Mouse (Mus musculus) limb, embryonic 14.5 days (tissue): Measurements from ENCODE around the gene Bscl2. TPM values are rescaled to one million over a fixed set of nuclear protein-coding genes. Genes with fewer than 3 reads are reported as not detected.

Experiments
- ATAC-seq: fragments of 200-750 bp; cut with Nextera tagmentation; 2 replicates; pipeline ENCODE4 v1.8.0; 2017; ENCODE audit warnings: low read depth, moderate number of reproducible peaks, moderate TSS enrichment; ENCODE audit not compliant: low FRiP score
- DNase-seq: peaks from one replicate; pipeline ENCODE4 v3.0.0-alpha.2; 2015; ENCODE audit warnings: low spot score
- H3K27ac ChIP-seq: fragments of 300-500 bp; sonication (generic); replicated peaks from 2 replicates; pipeline ENCODE4 v1.5.1; 2014; ENCODE audit warnings: low read depth, mild to moderate bottlenecking, low read length, moderate library complexity, mixed read lengths
- H3K27me3 ChIP-seq: fragments of 300-500 bp; sonication (generic); 2 replicates; pipeline ENCODE4 v1.6.1; 2014; ENCODE audit warnings: low read length, mixed read lengths; ENCODE audit not compliant: control insufficient read depth, insufficient read depth
- H3K36me3 ChIP-seq: fragments of 300-500 bp; sonication (generic); 2 replicates; pipeline ENCODE4 v1.6.1; 2014; ENCODE audit warnings: mild to moderate bottlenecking, low read length, moderate library complexity, mixed read lengths; ENCODE audit not compliant: control insufficient read depth, insufficient read depth
- H3K4me1 ChIP-seq: fragments of 300-500 bp; sonication (generic); 2 replicates; pipeline ENCODE4 v1.6.1; 2014; ENCODE audit warnings: antibody characterized with exemption, low read length, mixed read lengths; ENCODE audit not compliant: control insufficient read depth, insufficient read depth
- H3K4me2 ChIP-seq: fragments of 300-500 bp; sonication (generic); replicated peaks from 2 replicates; pipeline ENCODE4 v1.6.1; 2014; ENCODE audit warnings: low read depth, mild to moderate bottlenecking, low read length, moderate library complexity; ENCODE audit not compliant: severe bottlenecking
- H3K4me3 ChIP-seq: fragments of 300-500 bp; sonication (generic); replicated peaks from 2 replicates; pipeline ENCODE4 v1.5.1; 2014; ENCODE audit warnings: low read length
- H3K9ac ChIP-seq: fragments of 300-500 bp; sonication (generic); 2 replicates; pipeline ENCODE4 v1.6.1; 2014; ENCODE audit warnings: mild to moderate bottlenecking, low read depth, low read length, moderate library complexity; ENCODE audit not compliant: severe bottlenecking
- H3K9me3 ChIP-seq: fragments of 300-500 bp; sonication (generic); 2 replicates; pipeline ENCODE4 v1.6.1; 2016; ENCODE audit warnings: low read length; ENCODE audit not compliant: control insufficient read depth
- POLR2A ChIP-seq: fragments of 200-500 bp; IDR thresholded peaks from 2 replicates; pipeline ENCODE4 v1.8.0; 2012; ENCODE audit warnings: inconsistent platforms, mild to moderate bottlenecking, moderate library complexity, borderline replicate concordance; ENCODE audit not compliant: insufficient read depth, insufficient read length; ENCODE audit errors: extremely low read depth
- WGBS: fragments of 180-500 bp; shearing (Covaris S2); extraction: QIAGEN DNeasy Blood & Tissue Kit; methylation state at CpG from one replicate; pipeline ENCODE4 v1.1.7; 2014; 5-methylcytosine and 5-hydroxymethylcytosine counted together
- polyA plus RNA-seq, 2 experiments: library from polyadenylated mRNA; depleted of rRNA in 1 of 2; stranded (reverse) in 1 of 2; unstranded in 1 of 2; fragments of >200 nt; fragmentation: Nextera tagmentation in 1 of 2; extraction: Ambion mirVana in 1 of 2; gene quantifications; 2 replicates each; pipeline versions ENCODE4 v1.2.1 to v1.2.3; 2012 to 2014

Gene Bscl2
- polyA plus RNA-seq, 2 experiments: 48.2 to 50.2 TPM

GRCm38 (mm10) chr19:8798947-8799315 lies 38.3 kb upstream of the Bscl2 start:
- Histone ChIP-seq H3K9ac (peak overlapping the region; percentile 79; the same call in 1 of the 2 replicates), H3K27ac (no peak overlapping the region), H3K9me3 (no peaks in the 10 kb centered on the region), H3K36me3 (peaks cover 25% of the 10 kb centered on the region), H3K4me1 (peaks cover 12% of the 10 kb centered on the region), H3K27me3 (no peaks in the 10 kb centered on the region), H3K4me3 (peak overlapping the region; percentile 81), H3K4me2 (peak overlapping the region; percentile 57; the same call in 1 of the 2 replicates)
- ATAC-seq: no peak
- no peak for TF ChIP-seq POLR2A
- no peak for DNase-seq

DNA sequence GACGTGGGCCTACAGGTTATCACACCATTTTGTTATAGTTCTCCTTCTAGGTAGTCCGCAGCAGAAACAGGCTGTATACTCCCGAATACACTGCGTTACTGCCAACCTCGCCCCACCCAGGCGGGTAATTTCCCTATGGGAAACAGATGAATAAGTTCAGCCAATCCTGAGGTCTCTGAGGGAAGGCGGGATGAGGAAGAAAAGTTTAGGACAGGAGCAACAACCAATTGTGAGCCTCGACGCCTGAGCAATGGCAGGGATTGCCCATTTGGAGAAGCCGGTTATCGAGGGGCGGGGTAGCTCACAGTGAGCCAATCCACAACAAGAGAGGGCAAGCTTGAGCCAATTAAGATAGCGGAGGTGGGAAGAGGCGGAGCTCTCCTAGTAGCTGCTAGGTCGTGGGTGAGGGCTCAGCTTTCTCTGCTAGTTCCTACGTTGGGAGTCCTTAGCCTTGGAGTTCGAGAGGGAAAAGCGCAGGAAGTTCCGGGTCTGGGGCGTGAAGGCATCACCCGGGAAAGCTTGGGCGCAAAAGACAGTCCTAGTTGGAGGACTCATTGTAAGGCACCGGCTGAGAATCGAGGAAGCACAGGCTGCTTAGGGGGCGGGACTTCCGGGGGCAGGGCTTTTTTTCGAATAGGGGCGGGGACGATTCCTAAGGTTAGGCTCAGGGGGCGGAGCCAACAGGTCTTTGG lies 35.0 kb upstream of the Bscl2 start, which contains the start of gene Zbtb3:
Zbtb3 (plus strand) TSS at position 426 of the 692 bp plus-strand sequence.
- TF ChIP-seq POLR2A: peak; percentile 45; the same call in 1 of the 2 replicates
- peak within 1 kb of the TSS; percentile 80 for H3K27ac ChIP-seq
- H3K4me3 ChIP-seq: peak within 1 kb of the TSS; percentile 58
- WGBS: under 1% methylated on average over 29 of the region's 30 CpGs
- no peaks in the 10 kb centered on the region for H3K27me3 ChIP-seq
- peak; percentile 98 for ATAC-seq
- H3K9me3 ChIP-seq: no peaks in the 10 kb centered on the region
- H3K9ac ChIP-seq: peak within 1 kb of the TSS; percentile 51
- peaks cover 33% of the 10 kb centered on the region for H3K36me3 ChIP-seq
- peak within 1 kb of the TSS; percentile 70 for H3K4me2 ChIP-seq
- H3K4me1 ChIP-seq: peaks cover 12% of the 10 kb centered on the region
- DNase-seq: peak; percentile 99

- peak overlapping the region; percentile 70 for H3K4me2 ChIP-seq
- WGBS: 86% methylated on average over 9 of the region's 9 CpGs
- H3K27ac ChIP-seq: peak overlapping the region; percentile 80
- H3K4me3 ChIP-seq: peak overlapping the region; percentile 58; the same call in 1 of the 2 replicates
- H3K36me3 ChIP-seq: peaks cover 42% of the 10 kb centered on the region
- H3K9ac ChIP-seq: no peak overlapping the region
- DNase-seq (no peak), ATAC-seq (no peak)
- H3K9me3 ChIP-seq: no peaks in the 10 kb centered on the region
- no peak for TF ChIP-seq POLR2A
- H3K27me3 ChIP-seq: no peaks in the 10 kb centered on the region
- peaks cover 12% of the 10 kb centered on the region for H3K4me1 ChIP-seq
These were observed 34.0 kb upstream of the Bscl2 start for GRCm38 (mm10) chr19:8803204-8803780.

DNA sequence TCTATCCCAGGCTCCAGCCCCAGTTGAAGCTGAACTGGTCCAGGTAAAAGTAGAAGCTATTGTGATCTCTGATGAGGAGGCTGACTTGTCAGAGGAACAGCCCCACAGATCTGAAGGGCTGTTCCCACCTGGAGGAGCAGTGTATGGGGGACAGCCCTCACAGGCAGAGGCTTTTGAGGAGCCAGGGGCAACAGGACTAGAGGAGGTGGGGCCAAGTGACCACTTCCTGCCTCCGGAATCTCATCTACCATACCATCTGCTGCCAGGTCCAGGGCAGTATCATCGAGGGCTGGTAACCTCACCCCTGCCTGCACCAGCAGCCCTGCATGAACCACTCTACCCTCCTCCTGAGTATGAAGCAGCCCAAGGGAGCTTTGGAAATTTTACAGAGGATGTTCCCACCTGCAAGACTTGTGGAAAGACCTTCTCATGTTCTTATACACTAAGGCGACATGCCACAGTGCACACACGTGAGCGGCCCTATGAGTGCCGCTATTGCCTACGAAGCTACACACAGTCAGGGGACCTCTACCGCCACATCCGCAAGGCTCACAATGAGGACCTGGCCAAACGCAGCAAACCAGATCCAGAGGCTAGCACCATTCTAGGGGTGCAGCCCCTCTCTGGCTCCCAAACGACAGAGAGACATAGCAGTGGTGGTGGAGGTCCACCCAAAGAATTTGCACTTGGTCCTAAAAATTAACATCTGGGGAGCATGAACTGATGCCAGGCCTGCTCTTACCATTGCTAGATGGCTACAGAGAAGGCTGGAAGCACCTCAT lies 33.2 kb upstream of the Bscl2 start:
- DNase-seq (no peak), ATAC-seq (no peak)
- Histone ChIP-seq H3K9me3 (no peaks in the 10 kb centered on the region), H3K9ac (no peak overlapping the region), H3K4me3 (no peak overlapping the region), H3K27ac (no peak overlapping the region), H3K36me3 (peaks cover 48% of the 10 kb centered on the region), H3K27me3 (no peaks in the 10 kb centered on the region), H3K4me2 (no peak overlapping the region), H3K4me1 (peaks cover 9% of the 10 kb centered on the region)
- 90% methylated on average over 11 of the region's 11 CpGs for WGBS
- TF ChIP-seq POLR2A: no peak

GRCm38 (mm10) chr19:8806810-8807209 lies 30.5 kb upstream of the Bscl2 start:
- H3K9ac ChIP-seq: no peak overlapping the region
- no peaks in the 10 kb centered on the region for H3K9me3 ChIP-seq
- H3K27ac ChIP-seq: no peak overlapping the region
- ATAC-seq: no peak
- no peaks in the 10 kb centered on the region for H3K27me3 ChIP-seq
- no peak overlapping the region for H3K4me3 ChIP-seq
- H3K4me1 ChIP-seq: peaks cover 6% of the 10 kb centered on the region
- H3K4me2 ChIP-seq: no peak overlapping the region
- WGBS: 95% methylated on average over 5 of the region's 5 CpGs
- peaks cover 68% of the 10 kb centered on the region for H3K36me3 ChIP-seq
- TF ChIP-seq POLR2A: no peak
- DNase-seq: no peak
